Mouse (Mus musculus): ENCODE results near the gene Colgalt1. TPM values are rescaled to one million over a fixed set of nuclear protein-coding genes. Genes with fewer than 3 reads are reported as not detected.
A peak's percentile ranks its signal among the peaks of the same experiment; 100 is the strongest.

Gene Colgalt1
- polyA plus RNA-seq (2012; rRNA removed) = 52.4 and 59.8 TPM in 2 replicates

GRCm38 (mm10) chr8:71610822-71611651, at the start of gene Colgalt1:
TSS of gene Colgalt1 (plus strand) at chr8:71610998.
- peak within 1 kb of the TSS; percentile 46 for H3K27ac ChIP-seq (ENCODE audit: insufficient read depth, low read depth, low read length)
- no peak for TF ChIP-seq CTCF (IDR thresholded peaks at IDR 0.05; ENCODE audit: extremely low read depth, insufficient read length, insufficient replicate concordance, low read depth, low read length)
- TF ChIP-seq POLR2A (IDR thresholded peaks at IDR 0.05; ENCODE audit: low read depth, low read length) = peak; percentile 31; the same call in 1 of the 2 replicates
- under 1% methylated on average over 81 of the region's 82 CpGs for WGBS

GRCm38 (mm10) chr8:71561401-71561800, 49.4 kb upstream of the Colgalt1 start:
- 3% methylated on average over 15 of the region's 15 CpGs for WGBS
- TF ChIP-seq POLR2A (IDR thresholded peaks at IDR 0.05; ENCODE audit: low read depth, low read length) (no peak), CTCF (IDR thresholded peaks at IDR 0.05; ENCODE audit: extremely low read depth, insufficient read length, insufficient replicate concordance, low read depth, low read length) (peak; percentile 95)

More at GRCm38 (mm10) chr8:71610822-71611651, at the start of gene Colgalt1:
- Histone ChIP-seq H3K36me3 (ENCODE audit: control insufficient read depth, insufficient read depth, low read length) (peaks cover 9% of the 10 kb centered on the region; the same call in 1 of the 2 replicates), H3K27me3 (ENCODE audit: control insufficient read depth, insufficient read depth, low read length) (no peaks in the 10 kb centered on the region), H3K4me1 (ENCODE audit: control insufficient read depth, insufficient read depth, insufficient read length, low read length) (peaks cover 9% of the 10 kb centered on the region), H3K4me3 (ENCODE audit: low read depth, low read length) (peak within 1 kb of the TSS; percentile 82)

GRCm38 (mm10) chr8:71562751-71563150, 48.0 kb upstream of the Colgalt1 start:
- TF ChIP-seq POLR2A (IDR thresholded peaks at IDR 0.05; ENCODE audit: low read depth, low read length) (no peak), CTCF (IDR thresholded peaks at IDR 0.05; ENCODE audit: extremely low read depth, insufficient read length, insufficient replicate concordance, low read depth, low read length) (peak; percentile 74)
- no peak overlapping the region for H3K27ac ChIP-seq (ENCODE audit: insufficient read depth, low read depth, low read length)
- H3K27me3 ChIP-seq (ENCODE audit: control insufficient read depth, insufficient read depth, low read length) = peaks cover 16% of the 10 kb centered on the region; the same call in 1 of the 2 replicates
- WGBS = 1% methylated on average over 33 of the region's 33 CpGs
- H3K36me3 ChIP-seq (ENCODE audit: control insufficient read depth, insufficient read depth, low read length) = no peaks in the 10 kb centered on the region
- peaks cover 13% of the 10 kb centered on the region for H3K4me1 ChIP-seq (ENCODE audit: control insufficient read depth, insufficient read depth, insufficient read length, low read length)
- H3K4me3 ChIP-seq (ENCODE audit: low read depth, low read length) = peak overlapping the region; percentile 31

More at GRCm38 (mm10) chr8:71561401-71561800, 49.4 kb upstream of the Colgalt1 start:
- Histone ChIP-seq H3K36me3 (ENCODE audit: control insufficient read depth, insufficient read depth, low read length) (no peaks in the 10 kb centered on the region), H3K27me3 (ENCODE audit: control insufficient read depth, insufficient read depth, low read length) (peaks cover 18% of the 10 kb centered on the region; the same call in 1 of the 2 replicates), H3K4me3 (ENCODE audit: low read depth, low read length) (no peak overlapping the region), H3K27ac (ENCODE audit: insufficient read depth, low read depth, low read length) (no peak overlapping the region), H3K4me1 (ENCODE audit: control insufficient read depth, insufficient read depth, insufficient read length, low read length) (peaks cover 13% of the 10 kb centered on the region)

DNA sequence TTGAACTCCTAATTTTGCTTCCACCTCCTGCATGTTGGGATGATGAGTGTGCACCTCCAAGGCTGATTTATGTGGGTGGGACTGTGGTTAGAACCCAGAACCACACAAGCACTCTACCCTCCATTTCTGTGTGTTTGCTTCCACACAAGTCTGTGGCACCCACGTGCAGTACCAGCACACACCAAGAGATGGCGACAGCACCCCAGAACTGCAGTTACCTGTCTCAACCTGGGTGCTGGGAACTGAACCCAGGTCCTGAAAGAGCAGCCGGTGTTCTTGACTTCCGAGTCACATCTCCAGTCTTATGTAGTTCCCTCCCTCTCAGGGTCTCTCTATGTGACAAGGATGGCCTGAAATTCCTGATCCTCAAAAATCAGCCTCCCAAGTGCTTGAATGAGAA, 46.8 kb upstream of the Colgalt1 start:
- WGBS = 89% methylated on average over 4 of the region's 4 CpGs
- 0 out of 2 replicates have a peak, but pooled peaks cover 4% of the 10 kb centered on the region for H3K27me3 ChIP-seq (ENCODE audit: control insufficient read depth, insufficient read depth, low read length)
- peaks cover 13% of the 10 kb centered on the region for H3K4me1 ChIP-seq (ENCODE audit: control insufficient read depth, insufficient read depth, insufficient read length, low read length)
- H3K4me3 ChIP-seq (ENCODE audit: low read depth, low read length) = no peak overlapping the region
- peak; percentile 43; the same call in 1 of the 2 replicates for TF ChIP-seq CTCF (IDR thresholded peaks at IDR 0.05; ENCODE audit: extremely low read depth, insufficient read length, insufficient replicate concordance, low read depth, low read length)
- no peak for TF ChIP-seq POLR2A (IDR thresholded peaks at IDR 0.05; ENCODE audit: low read depth, low read length)
- no peaks in the 10 kb centered on the region for H3K36me3 ChIP-seq (ENCODE audit: control insufficient read depth, insufficient read depth, low read length)
- no peak overlapping the region for H3K27ac ChIP-seq (ENCODE audit: insufficient read depth, low read depth, low read length)

DNA sequence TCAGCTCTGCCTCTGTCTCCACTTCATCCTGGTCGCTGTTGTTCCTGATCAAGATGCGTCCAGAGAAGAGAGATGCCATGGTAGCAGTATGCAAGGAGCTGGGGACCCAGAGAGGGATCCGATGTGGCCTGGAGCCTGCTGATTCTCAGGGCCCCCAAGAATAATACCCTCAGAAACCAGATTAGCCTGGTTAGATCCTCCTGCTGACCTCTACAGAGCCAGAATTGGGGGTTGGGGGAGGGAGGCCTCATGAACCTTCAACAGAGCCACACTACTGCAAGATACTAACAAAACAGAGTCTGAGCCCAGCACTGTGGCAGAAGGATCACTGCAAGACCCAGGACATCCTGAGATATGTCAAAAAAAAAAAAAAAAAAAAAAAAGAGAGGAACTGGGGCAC, 44.3 kb upstream of the Colgalt1 start, which contains the start of gene Nxnl1:
TSS of gene Nxnl1 (minus strand) at position 101 of the 400 bp plus-strand sequence.
- peaks cover 13% of the 10 kb centered on the region for H3K4me1 ChIP-seq (ENCODE audit: control insufficient read depth, insufficient read depth, insufficient read length, low read length)
- no peak within 1 kb of the TSS for H3K4me3 ChIP-seq (ENCODE audit: low read depth, low read length)
- 0 out of 2 replicates have a peak, but pooled peaks cover 4% of the 10 kb centered on the region for H3K27me3 ChIP-seq (ENCODE audit: control insufficient read depth, insufficient read depth, low read length)
- WGBS = 97% methylated on average over 3 of the region's 3 CpGs
- TF ChIP-seq POLR2A (IDR thresholded peaks at IDR 0.05; ENCODE audit: low read depth, low read length) (no peak), CTCF (IDR thresholded peaks at IDR 0.05; ENCODE audit: extremely low read depth, insufficient read length, insufficient replicate concordance, low read depth, low read length) (no peak)
- no peak within 1 kb of the TSS for H3K27ac ChIP-seq (ENCODE audit: insufficient read depth, low read depth, low read length)
- no peaks in the 10 kb centered on the region for H3K36me3 ChIP-seq (ENCODE audit: control insufficient read depth, insufficient read depth, low read length)

GRCm38 (mm10) chr8:71567587-71567986, 43.2 kb upstream of the Colgalt1 start:
- Histone ChIP-seq H3K27ac (ENCODE audit: insufficient read depth, low read depth, low read length) (no peak overlapping the region), H3K36me3 (ENCODE audit: control insufficient read depth, insufficient read depth, low read length) (no peaks in the 10 kb centered on the region), H3K27me3 (ENCODE audit: control insufficient read depth, insufficient read depth, low read length) (no peaks in the 10 kb centered on the region), H3K4me3 (ENCODE audit: low read depth, low read length) (no peak overlapping the region), H3K4me1 (ENCODE audit: control insufficient read depth, insufficient read depth, insufficient read length, low read length) (peaks cover 12% of the 10 kb centered on the region)
- TF ChIP-seq POLR2A (IDR thresholded peaks at IDR 0.05; ENCODE audit: low read depth, low read length) (no peak), CTCF (IDR thresholded peaks at IDR 0.05; ENCODE audit: extremely low read depth, insufficient read length, insufficient replicate concordance, low read depth, low read length) (no peak)
- WGBS = 75% methylated on average over 7 of the region's 7 CpGs

DNA sequence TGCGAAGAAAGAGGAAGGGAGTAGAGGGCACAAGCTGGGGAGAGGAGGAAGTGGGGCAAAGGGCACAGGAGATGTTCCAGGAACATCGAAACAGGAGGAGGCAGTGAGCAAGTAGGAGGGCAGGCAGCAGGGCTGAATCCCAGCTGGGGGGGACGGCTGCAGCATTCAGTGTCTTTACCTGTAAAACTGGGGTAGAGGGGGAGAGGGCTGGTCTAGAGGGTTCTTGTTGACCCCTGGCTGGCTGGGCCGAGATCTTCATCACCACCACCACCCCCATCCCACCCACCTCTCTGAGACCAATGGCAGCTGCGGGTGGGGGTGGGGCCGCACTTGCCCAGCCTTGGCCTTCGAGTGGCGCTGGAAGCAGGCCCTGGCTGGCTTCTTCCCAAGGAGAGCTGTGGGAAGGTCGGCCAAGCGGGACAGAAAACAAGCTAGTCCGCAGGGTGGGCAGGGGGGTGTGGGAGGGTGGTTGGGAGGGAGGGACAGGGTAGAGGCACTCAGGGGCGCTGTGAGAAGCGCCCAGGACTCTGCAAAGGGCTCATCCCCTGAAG, 42.3 kb upstream of the Colgalt1 start, which contains the start of gene Slc27a1:
TSS of gene Slc27a1 (plus strand) at position 496 of the 551 bp plus-strand sequence.
- no peaks in the 10 kb centered on the region for H3K27me3 ChIP-seq (ENCODE audit: control insufficient read depth, insufficient read depth, low read length)
- H3K4me3 ChIP-seq (ENCODE audit: low read depth, low read length) = peak within 1 kb of the TSS; percentile 79
- H3K4me1 ChIP-seq (ENCODE audit: control insufficient read depth, insufficient read depth, insufficient read length, low read length) = peaks cover 10% of the 10 kb centered on the region
- 13% methylated on average over 13 of the region's 13 CpGs for WGBS
- peak within 1 kb of the TSS; percentile 55 for H3K27ac ChIP-seq (ENCODE audit: insufficient read depth, low read depth, low read length)
- H3K36me3 ChIP-seq (ENCODE audit: control insufficient read depth, insufficient read depth, low read length) = no peaks in the 10 kb centered on the region
- TF ChIP-seq POLR2A (IDR thresholded peaks at IDR 0.05; ENCODE audit: low read depth, low read length) (no peak), CTCF (IDR thresholded peaks at IDR 0.05; ENCODE audit: extremely low read depth, insufficient read length, insufficient replicate concordance, low read depth, low read length) (no peak)

All from small intestine, adult 2 months (tissue).